Mouse (Mus musculus) CH12.LX (cell line): Measurements from ENCODE around the gene Slc28a1. TPM values are rescaled to one million over a fixed set of nuclear protein-coding genes. Genes with fewer than 3 reads are reported as not detected.

Experiments used
- DNase-seq: peaks from one replicate; pipeline ENCODE4 v3.0.0-alpha.2; 2013; ENCODE audit errors: extremely low read depth
- H3K27ac ChIP-seq: 2 replicates; pipeline ENCODE4 v1.5.1; 2012; ENCODE audit warnings: low read depth, mild to moderate bottlenecking, control low read depth, moderate library complexity; ENCODE audit not compliant: insufficient read depth
- H3K27me3 ChIP-seq: replicated peaks from 2 replicates; pipeline ENCODE3; 2012; ENCODE audit warnings: inconsistent platforms
- H3K36me3 ChIP-seq, 2 experiments: replicated peaks in 1 of 2; 2 replicates each; pipeline versions ENCODE3 to v1.6.1; 2012; ENCODE audit warnings: inconsistent platforms in 1 of 2, low read length in 1 of 2, mild to moderate bottlenecking in 1 of 2, mixed read lengths in 1 of 2, moderate library complexity in 1 of 2; ENCODE audit not compliant: control insufficient read depth in 1 of 2, insufficient read depth in 1 of 2
- H3K4me1 ChIP-seq, 2 experiments: 2 replicates each; pipeline ENCODE4 v1.6.1; 2012; ENCODE audit warnings: inconsistent platforms in 1 of 2, moderate library complexity in 1 of 2; ENCODE audit not compliant: insufficient read depth in 2 of 2, control insufficient read depth in 1 of 2
- H3K4me2 ChIP-seq: 2 replicates; pipeline ENCODE4 v1.6.1; 2012; ENCODE audit warnings: low read depth, mild to moderate bottlenecking, control low read depth; ENCODE audit not compliant: poor library complexity, insufficient read depth, severe bottlenecking
- H3K4me3 ChIP-seq, 3 experiments: fragments of 150-350 bp in 1 of 3; sonication (generic) in 1 of 3; replicated peaks in 1 of 3; 2 replicates each; pipeline versions ENCODE3 to v1.5.1; 2011 to 2012; ENCODE audit warnings: low read depth in 2 of 3, low read length in 2 of 3, mild to moderate bottlenecking in 2 of 3, moderate library complexity in 2 of 3, control low read depth in 1 of 3, improper control_type of control experiment in 1 of 3, inconsistent platforms in 1 of 3, mixed read lengths in 1 of 3; ENCODE audit not compliant: poor library complexity in 1 of 3
- H3K79me2 ChIP-seq: replicated peaks from 2 replicates; pipeline ENCODE4 v1.6.1; 2012; ENCODE audit warnings: mild to moderate bottlenecking, moderate library complexity; ENCODE audit not compliant: control insufficient read depth, poor library complexity, insufficient read depth, severe bottlenecking; ENCODE audit errors: extremely low read depth
- H3K9ac ChIP-seq: 2 replicates; pipeline ENCODE4 v1.6.1; 2012; ENCODE audit warnings: low read depth, mild to moderate bottlenecking, control low read depth, moderate library complexity; ENCODE audit not compliant: insufficient read depth
- H3K9me3 ChIP-seq: replicated peaks from 2 replicates; pipeline ENCODE3; 2012; ENCODE audit warnings: low read length, inconsistent platforms, mixed read lengths
- BHLHE40 ChIP-seq: IDR thresholded peaks from 2 replicates; pipeline ENCODE4 v1.6.1; 2011; ENCODE audit warnings: mild to moderate bottlenecking, low read depth, low read length, improper control_type of control experiment
- CHD2 ChIP-seq: IDR thresholded peaks from 2 replicates; pipeline ENCODE4 v1.6.1; 2011; ENCODE audit warnings: low read length, improper control_type of control experiment
- E2F4 ChIP-seq: IDR thresholded peaks from 2 replicates; pipeline ENCODE4 v1.6.1; 2011; ENCODE audit warnings: low read depth, low read length, improper control_type of control experiment; ENCODE audit not compliant: insufficient replicate concordance
- EP300 ChIP-seq: IDR thresholded peaks from 2 replicates; pipeline ENCODE4 v1.6.1; 2011; ENCODE audit warnings: low read length, improper control_type of control experiment
- ETS1 ChIP-seq: conservative IDR thresholded peaks from 2 replicates; pipeline ENCODE4 v1.6.1; 2012; ENCODE audit warnings: low read depth, mild to moderate bottlenecking, inconsistent platforms, low read length, improper control_type of control experiment, moderate library complexity
- GABPA ChIP-seq: IDR thresholded peaks from 2 replicates; pipeline ENCODE4 v1.6.1; 2012; ENCODE audit warnings: low read depth, low read length, improper control_type of control experiment, inconsistent platforms; ENCODE audit not compliant: insufficient replicate concordance
- IRF4 ChIP-seq: IDR thresholded peaks from 2 replicates; pipeline ENCODE4 v1.6.1; 2014; ENCODE audit warnings: low read depth, mild to moderate bottlenecking, inconsistent platforms, low read length, improper control_type of control experiment
- JUN ChIP-seq: IDR thresholded peaks from 2 replicates; pipeline ENCODE4 v1.6.1; 2011; ENCODE audit warnings: low read depth, mild to moderate bottlenecking, low read length, improper control_type of control experiment, moderate library complexity; ENCODE audit not compliant: insufficient read depth
- MEF2A ChIP-seq: IDR thresholded peaks from 2 replicates; pipeline ENCODE4 v1.6.1; 2014; ENCODE audit warnings: low read depth, mild to moderate bottlenecking, inconsistent platforms, low read length, improper control_type of control experiment, borderline replicate concordance
- MXI1 ChIP-seq: IDR thresholded peaks from 2 replicates; pipeline ENCODE4 v1.6.1; 2011; ENCODE audit warnings: mild to moderate bottlenecking, low read depth, low read length, improper control_type of control experiment
- NRF1 ChIP-seq: IDR thresholded peaks from 2 replicates; pipeline ENCODE4 v1.6.1; 2014; ENCODE audit warnings: low read depth, mild to moderate bottlenecking, inconsistent platforms, low read length, improper control_type of control experiment, moderate library complexity
- PAX5 ChIP-seq: IDR thresholded peaks from 2 replicates; pipeline ENCODE4 v1.6.1; 2012; ENCODE audit warnings: low read length, inconsistent platforms, mixed read lengths
- RAD21 ChIP-seq: IDR thresholded peaks from 2 replicates; pipeline ENCODE4 v1.6.1; 2011; ENCODE audit warnings: low read depth, mild to moderate bottlenecking, low read length, improper control_type of control experiment, moderate library complexity
- TCF12 ChIP-seq: IDR thresholded peaks from 2 replicates; pipeline ENCODE4 v1.6.1; 2014; ENCODE audit warnings: low read depth, mild to moderate bottlenecking, inconsistent platforms, low read length, improper control_type of control experiment
- UBTF ChIP-seq: IDR thresholded peaks from 2 replicates; pipeline ENCODE4 v1.6.1; 2012; ENCODE audit warnings: low read depth, mild to moderate bottlenecking, inconsistent platforms, low read length, improper control_type of control experiment, moderate library complexity
- ZC3H11A ChIP-seq: IDR thresholded peaks from 2 replicates; pipeline ENCODE4 v1.6.1; 2012; ENCODE audit warnings: low read depth, mild to moderate bottlenecking, inconsistent platforms, low read length, improper control_type of control experiment
- dilution Hi-C: fragments of 300-500 bp; cut with MboI; formaldehyde crosslinking; loops from 2 replicates; pipeline ENCODE4 v1.14.3; 2020; ENCODE audit warnings: low sequenced_read_pairs; ENCODE audit not compliant: extremely low pct_unique_long_range_greater_than_20kb, extremely low pct_ligation_motif_present
- in situ Hi-C: fragments of 300-500 bp; cut with MboI; formaldehyde crosslinking; loops from 3 replicates; pipeline ENCODE4 v1.14.3; 2019; ENCODE audit warnings: low sequenced_read_pairs, low pct_ligation_motif_present, low pct_unique_long_range_greater_than_20kb, mixed read lengths
- polyA plus RNA-seq: library from polyadenylated mRNA; unstranded; fragments of >175 nt; gene quantifications from 2 replicates; pipeline ENCODE4 v1.2.1, GENCODE M21; 2012; ENCODE audit warnings: low read depth; ENCODE audit not compliant: insufficient read length
- total RNA-seq, 2 experiments: library from RNA; depleted of rRNA; stranded (reverse); fragments of 300-350 nt in 1 of 2; fragments of >200 nt in 1 of 2; gene quantifications; 2 replicates each; pipeline ENCODE4 v1.2.3; 2012 to 2014

Slc28a1 gene
- total and polyA plus RNA-seq, 3 experiments, result 0.04 to 0.13 TPM; not detected in 1

DNA sequence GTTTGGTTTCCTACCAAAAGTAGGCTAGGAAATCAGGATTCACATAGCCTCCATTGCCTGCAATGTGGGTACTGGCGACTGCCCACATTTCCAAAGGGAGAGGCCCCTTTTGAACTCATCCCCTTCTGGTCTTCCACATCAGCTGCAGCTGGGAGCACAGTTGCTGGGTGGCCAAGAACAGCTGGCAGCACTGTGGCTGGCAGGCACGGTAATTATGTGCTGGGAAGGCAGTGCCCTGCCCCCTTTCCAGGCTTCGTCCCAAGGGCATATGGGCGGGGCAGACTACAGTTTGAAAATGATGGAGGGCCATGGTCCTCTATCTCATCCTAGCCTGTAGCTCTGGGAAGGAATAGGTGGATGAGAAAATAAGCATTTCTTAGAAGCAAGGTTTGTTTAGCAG is 83.9 kb downstream of the Slc28a1 start:
- H3K27ac ChIP-seq, result no peak overlapping the region
- dilution Hi-C loops, result no loop called here
- in situ Hi-C loops, result no loop called here
- H3K4me3 ChIP-seq, result no peak overlapping the region
- H3K4me2 ChIP-seq, result no peak overlapping the region
- TF ChIP-seq NRF1 (0 out of 2 replicates have a peak, but pooled peaks have one; percentile 20), ETS1 (peak; percentile 75), BHLHE40 (peak; percentile 28; the same call in 1 of the 2 replicates), TCF12 (peak; percentile 50), EP300 (peak; percentile 35; the same call in 1 of the 2 replicates), PAX5 (no peak), MEF2A (no peak), CHD2 (peak; percentile 31; the same call in 1 of the 2 replicates)
- TF ChIP-seq, all 38 proteins: peak for 6
- Histone ChIP-seq H3K9me3 (peaks cover 12% of the 10 kb centered on the region), H3K4me1 (peaks cover 46 to 75% of the 10 kb centered on the region in 2 experiments), H3K27me3 (no peaks in the 10 kb centered on the region), H3K36me3 (no peaks in the 10 kb centered on the region), H3K9ac (no peak overlapping the region), H3K79me2 (no peaks in the 10 kb centered on the region)
- DNase-seq, result no peak

- H3K4me3 ChIP-seq, result no peak overlapping the region
- no peak overlapping the region for H3K4me2 ChIP-seq
- no peak overlapping the region for H3K27ac ChIP-seq
- dilution Hi-C loops, result no loop called here
- no peak overlapping the region for H3K9ac ChIP-seq
- peaks cover 50 to 81% of the 10 kb centered on the region in 2 experiments for H3K4me1 ChIP-seq
- DNase-seq, result no peak
- TF ChIP-seq RAD21 (no peak), JUN (no peak), ZC3H11A (no peak), E2F4 (no peak), TCF12 (no peak), GABPA (no peak), IRF4 (no peak), MXI1 (no peak), UBTF (no peak), EP300 (no peak), BHLHE40 (no peak)
- no peaks in the 10 kb centered on the region for H3K27me3 ChIP-seq
- no peaks in the 10 kb centered on the region for H3K79me2 ChIP-seq
- H3K36me3 ChIP-seq, result no peaks in the 10 kb centered on the region
- in situ Hi-C loops, result no loop called here
- H3K9me3 ChIP-seq, result peaks cover 12% of the 10 kb centered on the region
Observed at GRCm38 (mm10) chr7:81199109-81199508, 84.5 kb downstream of the Slc28a1 start.
